Mouse (Mus musculus): Measurements from ENCODE around the gene Rer1.

GRCm38 (mm10) chr4:155109471-155109870 lies 23.3 kb upstream of the Rer1 start:
- no peak for TF ChIP-seq CTCF (IDR thresholded peaks at IDR 0.05; ENCODE audit: control insufficient read depth, insufficient read depth, insufficient replicate concordance, low read depth, low read length)
- TF ChIP-seq POLR2A (IDR thresholded peaks at IDR 0.05; ENCODE audit: control insufficient read depth, low read depth, low read length), result no peak

Data from testis, adult 2 months (tissue).